Mouse (Mus musculus) stomach, postnatal 0 days (tissue): Measurements from ENCODE around the gene Itih2. TPM values are rescaled to one million over a fixed set of nuclear protein-coding genes. Genes with fewer than 3 reads are reported as not detected.

Experiments used
- ATAC-seq: fragments of 200-750 bp; cut with Nextera tagmentation; 2 replicates; pipeline ENCODE4 v1.8.0; 2017; ENCODE audit not compliant: low FRiP score, low TSS enrichment
- DNase-seq: peaks from one replicate; pipeline ENCODE4 v3.0.0-alpha.2; 2016; ENCODE audit warnings: low spot score
- H3K27ac ChIP-seq: fragments of 300-500 bp; sonication (generic); replicated peaks from 2 replicates; pipeline ENCODE4 v1.5.1; 2014; ENCODE audit warnings: mild to moderate bottlenecking, control low read depth
- H3K27me3 ChIP-seq: fragments of 300-500 bp; sonication (generic); 2 replicates; pipeline ENCODE4 v1.6.1; 2014; ENCODE audit warnings: low read length; ENCODE audit not compliant: control insufficient read depth, insufficient read depth
- H3K36me3 ChIP-seq: fragments of 300-500 bp; sonication (generic); 2 replicates; pipeline ENCODE4 v1.6.1; 2014; ENCODE audit warnings: low read length, mixed read lengths; ENCODE audit not compliant: control insufficient read depth, insufficient read depth
- H3K4me1 ChIP-seq: fragments of 300-500 bp; sonication (generic); replicated peaks from 2 replicates; pipeline ENCODE4 v1.6.1; 2014; ENCODE audit warnings: antibody characterized with exemption; ENCODE audit not compliant: control insufficient read depth, insufficient read depth
- H3K4me2 ChIP-seq: fragments of 300-500 bp; sonication (generic); replicated peaks from 2 replicates; pipeline ENCODE4 v1.6.1; 2014; ENCODE audit warnings: low read depth, mild to moderate bottlenecking, control low read depth, moderate library complexity
- H3K4me3 ChIP-seq: fragments of 300-500 bp; sonication (generic); 2 replicates; pipeline ENCODE4 v1.5.1; 2014; ENCODE audit warnings: low read depth, low read length, control low read depth
- H3K9ac ChIP-seq: fragments of 300-500 bp; sonication (generic); 2 replicates; pipeline ENCODE4 v1.6.1; 2014; ENCODE audit warnings: mild to moderate bottlenecking, low read length, control low read depth, mixed read lengths
- H3K9me3 ChIP-seq: fragments of 300-500 bp; sonication (generic); 2 replicates; pipeline ENCODE4 v1.6.1; 2016; ENCODE audit warnings: low read length; ENCODE audit not compliant: control insufficient read depth
- CTCF ChIP-seq: IDR thresholded peaks from 2 replicates; pipeline ENCODE4 v1.5.1; 2016; ENCODE audit warnings: antibody characterized with exemption, low read depth, mild to moderate bottlenecking, moderate library complexity
- EP300 ChIP-seq: optimal IDR thresholded peaks from 2 replicates; pipeline ENCODE3; 2016; ENCODE audit warnings: antibody characterized with exemption
- WGBS: fragments of 180-500 bp; shearing (Covaris S2); extraction: QIAGEN DNeasy Blood & Tissue Kit; methylation state at CpG from one replicate; pipeline ENCODE4 v1.1.7; 2014; 5-methylcytosine and 5-hydroxymethylcytosine counted together
- polyA plus RNA-seq: library from polyadenylated mRNA; unstranded; fragments of >200 nt; fragmentation: Nextera tagmentation; extraction: Ambion mirVana; gene quantifications from 2 replicates; pipeline ENCODE4 v1.2.1, GENCODE M21; 2015

Gene Itih2
- polyA plus RNA-seq, 1 experiment from 2014 or later = 9.0 TPM

- peak overlapping the region; percentile 67 for H3K27ac ChIP-seq
Observed at GRCm38 (mm10) chr2:10094327-10095100, 36.7 kb downstream of the Itih2 start.

GRCm38 (mm10) chr2:10087256-10087850 lies 43.8 kb downstream of the Itih2 start:
- no peak for ATAC-seq
- Histone ChIP-seq H3K4me3 (no peak overlapping the region), H3K4me1 (no peaks in the 10 kb centered on the region), H3K27me3 (no peaks in the 10 kb centered on the region), H3K9ac (no peak overlapping the region), H3K4me2 (no peak overlapping the region), H3K27ac (no peak overlapping the region), H3K36me3 (peaks cover 20% of the 10 kb centered on the region; the same call in 1 of the 2 replicates), H3K9me3 (no peaks in the 10 kb centered on the region)
- TF ChIP-seq CTCF (no peak), EP300 (no peak)
- DNase-seq = no peak
- WGBS = 82% methylated on average over 8 of the region's 8 CpGs

More at GRCm38 (mm10) chr2:10094327-10095100, 36.7 kb downstream of the Itih2 start:
- peak; percentile 55 for DNase-seq
- 52% methylated on average over 14 of the region's 14 CpGs for WGBS
- peak overlapping the region; percentile 18; the same call in 1 of the 2 replicates for H3K4me2 ChIP-seq
- ATAC-seq = peak; percentile 92
- no peaks in the 10 kb centered on the region for H3K9me3 ChIP-seq
- no peaks in the 10 kb centered on the region for H3K4me1 ChIP-seq
- H3K36me3 ChIP-seq = peaks cover 20% of the 10 kb centered on the region; the same call in 1 of the 2 replicates
- TF ChIP-seq CTCF = no peak
- no peak for TF ChIP-seq EP300
- no peaks in the 10 kb centered on the region for H3K27me3 ChIP-seq
- no peak overlapping the region for H3K4me3 ChIP-seq
- no peak overlapping the region for H3K9ac ChIP-seq

- TF ChIP-seq CTCF (no peak), EP300 (no peak)
- H3K27ac ChIP-seq = no peak overlapping the region
- no peak for DNase-seq
Observed at GRCm38 (mm10) chr2:10082737-10083136, 48.5 kb downstream of the Itih2 start.

GRCm38 (mm10) chr2:10081453-10082080 lies 49.6 kb downstream of the Itih2 start:
- Histone ChIP-seq H3K9me3 (no peaks in the 10 kb centered on the region), H3K27me3 (no peaks in the 10 kb centered on the region), H3K36me3 (no peaks in the 10 kb centered on the region), H3K4me3 (peak overlapping the region; percentile 97; the same call in 1 of the 2 replicates), H3K4me2 (peak overlapping the region; percentile 54), H3K4me1 (peaks cover 9% of the 10 kb centered on the region), H3K9ac (peak overlapping the region; percentile 19; the same call in 1 of the 2 replicates), H3K27ac (no peak overlapping the region)
- ATAC-seq (no peak), DNase-seq (no peak)
- 83% methylated on average over 5 of the region's 5 CpGs for WGBS
- TF ChIP-seq CTCF = no peak
- no peak for TF ChIP-seq EP300

More at GRCm38 (mm10) chr2:10082737-10083136, 48.5 kb downstream of the Itih2 start:
- Histone ChIP-seq H3K4me1 (peaks cover 5% of the 10 kb centered on the region), H3K4me2 (no peak overlapping the region), H3K4me3 (no peak overlapping the region), H3K9ac (no peak overlapping the region), H3K9me3 (no peaks in the 10 kb centered on the region), H3K36me3 (no peaks in the 10 kb centered on the region), H3K27me3 (no peaks in the 10 kb centered on the region)
- no peak for ATAC-seq
- 70% methylated on average over 1 of the region's 1 CpGs for WGBS

- Histone ChIP-seq H3K4me3 (peak within 1 kb of the TSS; percentile 97), H3K27ac (peak within 1 kb of the TSS; percentile 95), H3K4me1 (peaks cover 9% of the 10 kb centered on the region), H3K27me3 (no peaks in the 10 kb centered on the region), H3K36me3 (no peaks in the 10 kb centered on the region), H3K9me3 (no peaks in the 10 kb centered on the region), H3K9ac (peak within 1 kb of the TSS; percentile 99), H3K4me2 (peak within 1 kb of the TSS; percentile 78)
- WGBS = under 1% methylated on average over 61 of the region's 61 CpGs
- DNase-seq (peak; percentile 97), ATAC-seq (peak; percentile 97)
- TF ChIP-seq EP300 = peak; percentile 66
- TF ChIP-seq CTCF = peak; percentile 64
Observed at GRCm38 (mm10) chr2:10080310-10081010, 50.7 kb downstream of the Itih2 start, which contains the start of the genes Atp5c1 and Kin. Gene Atp5c1, minus strand, starts transcription at chr2:10080510. Gene Kin, plus strand, starts transcription at chr2:10080593.
